Mouse (Mus musculus) gastrocnemius, postnatal 4 days (tissue): Measurements from ENCODE around the gene Rps7. TPM values are rescaled to one million over a fixed set of nuclear protein-coding genes. Genes with fewer than 3 reads are reported as not detected.

ENCODE experiments used
- DNase-seq, 2 experiments: peaks; one replicate each; pipeline ENCODE4 v3.0.0; 2021 to 2022; ENCODE audit warnings: low spot score in 2 of 2, mixed read lengths in 2 of 2
- microRNA-seq: library from miRNA; unstranded; fragments of <30 nt; microRNA quantifications from one replicate; pipeline ENCODE4 v1.2.0, GENCODE M21; 2021
- total RNA-seq, 2 experiments: library from RNA; stranded (reverse); gene quantifications; 2 replicates each; pipeline ENCODE4 v1.2.3; 2021

The Rps7 gene
- total RNA-seq, 2 experiments from 2014 or later, result 452 to 563 TPM

DNA sequence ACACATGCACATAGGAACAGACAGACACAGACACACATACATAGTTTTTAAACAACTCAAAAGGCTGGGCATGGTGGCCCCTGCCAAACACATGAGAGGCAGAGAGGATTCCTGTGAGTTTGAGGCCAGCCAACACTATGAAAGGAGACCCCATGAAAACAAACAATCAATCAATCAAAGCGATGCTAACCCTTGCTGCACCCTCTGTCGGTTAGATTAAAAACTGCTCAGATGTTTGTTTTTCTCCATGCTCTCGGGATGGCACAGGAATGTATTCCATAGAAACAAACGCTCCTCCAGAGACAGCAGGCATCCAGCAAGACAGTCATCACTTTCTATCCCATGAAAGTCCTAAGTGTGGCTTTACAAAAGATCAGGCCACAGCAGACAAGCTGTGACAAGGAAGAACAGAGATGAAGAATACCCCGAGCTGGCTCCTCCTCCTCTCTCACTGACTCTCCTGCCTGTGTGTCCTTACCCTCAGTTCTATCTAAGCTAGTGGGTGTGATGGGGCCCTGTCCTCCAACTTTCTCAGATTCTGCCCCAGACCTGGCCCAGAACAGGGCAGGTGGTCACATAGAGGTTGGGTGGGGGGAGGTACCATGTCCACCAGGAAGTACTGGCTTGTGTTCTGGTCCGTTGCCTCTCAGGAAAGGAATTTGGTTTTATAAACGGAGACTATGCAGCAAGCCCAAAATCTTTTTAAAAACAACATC lies 14.1 kb downstream of the Rps7 start:
- DNase-seq, result no peak

DNA sequence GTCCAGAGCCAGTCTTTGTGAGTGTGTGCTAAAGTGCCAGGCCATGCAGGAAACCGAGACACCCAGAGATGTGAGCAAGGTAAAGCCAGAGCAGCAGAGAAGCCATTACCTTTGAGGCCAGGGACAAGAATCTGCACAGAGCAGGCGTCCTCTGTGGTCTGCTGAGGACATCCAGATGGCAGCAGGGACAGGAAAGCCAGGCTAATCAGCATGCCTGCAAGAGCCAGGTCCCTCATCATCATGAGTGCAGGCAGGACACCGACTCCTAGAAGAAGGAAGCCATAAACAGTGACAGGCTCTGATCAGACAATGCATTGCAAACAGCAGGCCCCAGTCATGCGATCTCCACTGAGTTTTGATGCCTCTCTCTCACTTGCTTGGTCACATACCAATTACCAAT lies 18.5 kb downstream of the Rps7 start:
- no peak for DNase-seq

- no peak for DNase-seq
Measured at GRCm38 (mm10) chr12:28614401-28614800, 21.4 kb downstream of the Rps7 start.

DNA sequence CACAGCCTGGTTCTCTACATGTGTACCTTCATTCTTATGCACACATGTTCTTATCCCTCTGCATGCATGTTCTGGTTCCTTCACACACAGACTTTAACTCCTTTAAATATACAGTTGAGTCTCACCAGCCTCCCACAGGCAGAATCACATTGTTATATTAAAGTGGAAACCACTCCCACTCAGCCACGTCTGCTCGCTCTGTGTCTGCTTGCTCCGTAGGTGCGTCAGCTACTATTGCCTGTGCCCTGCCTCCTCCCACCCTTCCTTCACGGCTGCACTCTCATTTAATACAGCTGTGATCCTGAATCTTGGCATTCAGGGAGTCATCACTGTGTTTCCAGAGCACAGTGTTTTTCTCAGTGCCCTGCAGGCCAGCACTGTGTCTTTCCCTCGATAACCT lies 23.4 kb downstream of the Rps7 start:
- no peak for DNase-seq

DNA sequence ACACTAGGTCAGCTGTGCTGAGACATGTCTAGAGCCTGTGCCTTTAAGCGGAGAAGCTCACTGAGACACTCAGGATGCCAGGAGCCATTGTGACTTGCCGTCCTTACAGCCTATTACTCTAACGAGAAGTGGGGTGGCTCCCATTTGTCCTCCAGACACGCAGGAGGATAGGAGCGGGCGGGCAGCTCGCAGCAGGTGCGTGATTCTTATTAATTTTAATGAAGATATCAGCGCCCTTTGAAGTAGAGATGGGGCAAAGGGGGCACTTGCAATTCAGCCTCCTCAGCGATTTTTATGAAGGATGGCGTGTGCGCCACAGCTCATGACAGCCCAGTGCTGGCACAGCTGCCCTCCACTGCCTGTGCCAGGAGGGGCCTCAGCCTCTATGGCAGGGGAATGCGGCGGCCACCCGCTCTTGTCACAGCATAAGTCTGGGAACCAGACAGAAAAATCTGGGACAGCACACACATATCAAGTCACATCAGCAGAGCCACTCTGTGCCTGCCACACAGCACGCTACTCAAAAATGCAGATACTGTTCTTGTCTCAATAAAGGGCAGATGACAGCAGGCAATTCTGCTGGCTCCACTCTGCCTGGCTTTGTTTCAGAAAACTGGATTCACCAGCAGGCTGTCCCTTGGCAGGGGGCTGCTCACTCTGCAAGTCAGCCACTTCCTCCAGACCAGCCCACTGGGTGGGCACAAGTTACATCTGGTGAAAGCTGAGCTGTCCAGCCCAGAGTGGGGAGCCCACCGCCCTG lies 28.0 kb downstream of the Rps7 start:
- DNase-seq, result no peak

GRCm38 (mm10) chr12:28603494-28603893 lies 32.3 kb downstream of the Rps7 start:
- DNase-seq, result no peak

GRCm38 (mm10) chr12:28602259-28602658 lies 33.5 kb downstream of the Rps7 start:
- DNase-seq, result peak in 1 of 2 experiments; percentile 17

DNA sequence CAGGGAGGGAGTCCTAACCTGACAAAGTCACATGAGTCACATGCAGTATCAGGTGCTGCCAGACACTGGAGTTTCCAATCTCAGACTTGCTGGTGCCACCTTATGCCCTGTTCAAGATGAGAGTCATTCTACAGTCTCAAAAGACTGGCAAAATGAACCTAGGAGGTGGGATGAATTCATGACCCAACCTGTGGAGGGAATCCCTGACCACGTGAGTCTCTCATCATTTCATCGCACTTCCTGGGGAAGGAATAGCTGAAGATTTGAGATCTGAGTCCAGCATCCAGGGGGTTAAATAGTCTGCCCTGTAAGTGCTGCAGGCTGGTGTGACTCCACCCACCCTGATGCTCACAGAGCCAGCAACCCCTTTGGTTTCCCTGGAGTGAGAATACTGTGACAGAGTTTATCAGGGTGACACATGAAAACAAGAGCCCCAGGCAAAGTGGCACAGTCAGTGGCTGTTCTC lies 37.2 kb downstream of the Rps7 start:
- DNase-seq, result no peak

DNA sequence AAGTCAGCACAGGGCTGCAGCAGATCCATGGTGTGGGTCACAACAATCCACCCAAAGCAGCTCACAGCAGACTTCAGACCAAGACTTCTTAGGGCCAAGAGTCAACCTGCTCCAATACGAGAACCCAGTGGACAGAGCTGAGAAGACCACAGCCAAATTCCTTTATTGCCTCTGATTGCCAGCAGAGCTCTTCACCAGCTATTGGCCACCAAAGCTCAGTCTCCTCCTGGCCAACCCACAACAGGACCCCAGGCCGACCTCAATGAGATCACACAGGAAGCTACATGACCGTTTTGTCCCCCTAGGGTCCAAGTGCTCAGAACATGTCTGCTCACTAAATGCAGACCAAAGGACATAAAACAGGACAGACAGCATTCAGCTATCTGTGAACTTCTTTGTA lies 37.6 kb downstream of the Rps7 start:
- DNase-seq, result no peak

DNA sequence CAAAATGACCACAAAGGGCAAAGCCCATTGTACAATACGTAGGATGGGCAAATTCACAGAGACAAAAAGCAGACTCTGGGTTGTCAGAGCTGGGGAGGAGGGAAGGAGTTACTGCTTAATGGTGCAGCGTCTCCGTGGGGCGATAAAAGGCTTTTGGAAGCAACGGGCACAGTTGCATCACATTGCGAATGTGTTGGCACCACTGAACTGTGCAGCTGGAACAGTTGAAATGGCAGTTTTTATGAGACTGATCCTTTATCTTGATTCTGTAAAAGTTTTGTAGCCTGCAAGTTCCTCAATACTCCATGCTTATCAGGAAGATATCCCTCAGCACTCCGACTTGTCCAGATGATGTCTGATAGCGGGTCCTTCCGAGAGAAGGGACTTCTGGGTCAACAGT lies 38.1 kb downstream of the Rps7 start:
- no peak for DNase-seq

GRCm38 (mm10) chr12:28596851-28597250 lies 38.9 kb downstream of the Rps7 start:
- no peak for DNase-seq

GRCm38 (mm10) chr12:28590428-28590827 lies 45.3 kb downstream of the Rps7 start:
- DNase-seq, result no peak

GRCm38 (mm10) chr12:28589090-28589868 lies 46.5 kb downstream of the Rps7 start:
- DNase-seq, result peak; percentile 43 to 77

GRCm38 (mm10) chr12:28587949-28588348 lies 47.8 kb downstream of the Rps7 start:
- no peak for DNase-seq

DNA sequence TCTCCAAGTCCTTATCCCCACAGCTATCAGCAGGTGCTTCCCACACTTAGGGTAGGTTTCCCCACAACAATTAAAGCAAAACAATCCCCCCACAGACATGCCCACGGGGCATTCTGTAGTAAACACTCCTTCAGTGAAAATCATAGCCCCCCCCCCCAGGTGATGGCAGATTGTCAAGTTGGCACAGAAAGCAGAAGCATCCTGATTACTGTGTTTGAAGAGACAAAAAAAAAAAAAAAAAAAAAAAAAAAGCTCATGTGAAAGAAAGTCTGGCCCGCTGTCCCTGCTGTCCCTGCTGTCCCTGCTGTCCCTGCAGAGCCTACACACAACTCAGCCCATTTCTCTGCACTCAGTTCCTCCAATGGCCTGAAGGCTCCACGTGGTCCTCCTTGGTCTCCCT lies 51.7 kb downstream of the Rps7 start:
- no peak for DNase-seq

DNA sequence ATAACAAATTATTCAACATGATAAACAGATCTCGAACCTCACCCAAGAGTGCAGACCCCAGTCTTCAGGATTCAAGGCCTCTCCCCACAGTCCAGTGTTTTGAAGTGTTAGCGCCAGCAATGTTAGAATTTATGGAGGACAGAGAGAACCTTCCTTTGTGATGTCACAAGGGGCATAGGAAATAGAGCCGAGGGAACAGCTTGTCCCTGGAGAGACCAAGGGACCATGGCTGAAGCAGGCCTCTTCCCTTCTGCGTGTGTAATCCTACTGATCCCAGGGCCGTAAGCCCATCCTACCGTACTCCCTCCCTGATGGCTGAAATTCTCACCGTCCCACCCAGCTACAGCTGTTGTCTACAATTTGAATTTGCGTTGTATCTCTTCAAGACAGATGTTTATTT lies 53.3 kb downstream of the Rps7 start, which contains the start of gene Allc:
Allc (minus strand) TSS at position 101 of the 400 bp plus-strand sequence.
- DNase-seq, result no peak

Small RNA genes lying within 50 kb of the gene (microRNA-seq; reads per million reads assigned to microRNA genes)
- gene Mir6937, result not detected

Other genes starting within 250 kb of the Rps7 start
- gene Dcdc2c, start 83.6 kb downstream of the Rps7 start, total RNA-seq, result under 1 TPM; 0.62 to 0.81 TPM
- not detected for gene Allc, start 53.4 kb downstream of the Rps7 start, total RNA-seq
- 1 to 10 TPM; 1.1 to 2.2 TPM for gene Colec11, start 12.6 kb downstream of the Rps7 start, total RNA-seq
- gene Rnaseh1, start 13.6 kb upstream of the Rps7 start, total RNA-seq, result 10 to 100 TPM; 10.3 to 10.8 TPM
- gene Adi1, start 39.3 kb upstream of the Rps7 start, total RNA-seq, result 10 to 100 TPM; 26.8 to 32.0 TPM
- 10 to 100 TPM; 21.9 to 23.7 TPM for gene Trappc12, start 114.5 kb upstream of the Rps7 start, total RNA-seq
- 1 to 10 TPM; 8.4 to 8.7 TPM for gene Eipr1, start 115.8 kb upstream of the Rps7 start, total RNA-seq